Mouse (Mus musculus) left cerebral cortex, postnatal 25 days (tissue): ENCODE data around the gene Rbm8a2. TPM values are rescaled to one million over a fixed set of nuclear protein-coding genes. Genes with fewer than 3 reads are reported as not detected.
A peak's percentile ranks its signal among the peaks of the same experiment; 100 is the strongest.

Source experiments
- DNase-seq, 2 experiments: peaks; one replicate each; pipeline ENCODE4 v3.0.0; 2022; ENCODE audit warnings: low spot score in 2 of 2, mixed read lengths in 1 of 2
- intact Hi-C: fragments of 180-260 bp; cut with DNase I; formaldehyde crosslinking; loops from one replicate; pipeline ENCODE4 v1.15.1; 2025
- total RNA-seq, 2 experiments: library from RNA; stranded (reverse); gene quantifications; 2 replicates each; pipeline ENCODE4 v1.2.3; 2021

Gene Rbm8a2
- total RNA-seq, 2 experiments from 2014 or later: 0.27 TPM; not detected in 1

DNA sequence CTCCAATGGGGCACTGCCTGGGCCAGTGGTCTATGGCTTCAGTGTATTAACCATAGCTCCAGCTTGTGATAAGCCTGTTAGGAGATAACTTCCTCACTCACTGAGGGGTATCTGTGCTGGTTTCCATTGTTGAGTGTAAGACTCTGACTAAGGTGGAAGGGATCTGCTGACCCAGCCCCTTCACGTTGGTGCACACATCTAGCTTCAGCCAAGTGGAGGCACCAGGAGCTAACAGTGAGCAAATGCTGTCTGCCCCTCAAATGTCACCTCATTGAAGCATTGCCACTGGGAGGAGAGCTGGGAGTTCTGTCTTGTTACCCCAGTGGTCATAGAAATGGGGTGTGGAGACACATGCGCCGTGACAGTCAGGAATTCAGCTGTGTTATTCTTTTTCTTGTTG is 40.2 kb downstream of the Rbm8a2 start:
- intact Hi-C loops: loop anchor here (5.0 kb wide), 2 partner anchors 284 to 924 kb away; no protein-coding TSS in a partner anchor
- DNase-seq: no peak

DNA sequence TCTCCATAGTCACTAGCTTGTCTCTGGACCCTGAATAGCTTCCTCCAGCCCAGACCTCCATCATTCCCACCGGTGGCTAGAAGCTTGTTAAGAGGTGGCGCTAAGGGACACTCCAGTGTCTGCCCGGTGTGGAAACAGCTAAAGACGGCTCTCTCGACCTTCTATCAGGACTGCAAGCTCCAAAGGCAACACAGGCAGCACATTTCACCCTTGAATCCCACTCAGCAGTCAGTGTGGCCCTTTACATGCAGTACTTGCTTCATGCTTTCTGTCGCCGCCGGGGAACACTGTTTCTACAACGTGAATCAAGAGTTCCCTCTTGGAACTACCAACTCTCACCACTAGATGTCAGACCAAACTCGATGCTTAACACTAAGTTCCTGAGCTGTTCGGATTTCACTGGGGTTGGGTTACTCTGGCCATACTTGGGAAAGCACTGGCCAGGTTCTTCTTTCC is 42.6 kb downstream of the Rbm8a2 start:
- intact Hi-C loops: loop anchor here (1.0 to 5.0 kb wide), 3 partner anchors 286 to 926 kb away; no protein-coding TSS in a partner anchor
- peak; percentile 85 to 91 for DNase-seq

DNA sequence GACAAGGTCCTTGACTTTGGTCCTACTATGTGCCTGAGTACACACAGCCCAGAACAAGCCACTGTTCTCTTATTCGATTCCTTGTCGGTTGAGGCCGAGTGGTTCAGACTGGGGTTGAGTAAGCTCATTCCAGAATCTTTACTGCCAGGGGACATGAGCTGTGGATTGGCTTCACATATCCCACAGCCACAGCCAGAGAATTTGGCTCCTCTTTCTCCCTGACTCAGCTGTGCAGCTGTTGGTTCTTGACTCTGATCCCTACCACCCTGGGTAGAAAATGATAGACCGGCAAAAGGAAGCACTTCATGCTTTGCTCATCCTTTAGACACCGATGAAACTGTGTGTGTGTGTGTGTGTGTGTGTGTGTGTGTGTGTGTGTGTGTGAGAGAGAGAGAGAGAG is 47.5 kb downstream of the Rbm8a2 start:
- no peak for DNase-seq
- intact Hi-C loops: no loop called here

Other genes with a start within 250 kb of the Rbm8a2 start
- gene Exo1, start 98.5 kb downstream of the Rbm8a2 start, total RNA-seq: 1 to 10 TPM in 1 of 2 experiments, under 1 TPM in 1; 0.66 to 2.2 TPM
- gene Gm38100, start 58.8 kb downstream of the Rbm8a2 start, total RNA-seq: not detected